Mouse (Mus musculus) neural tube, embryonic 10.5 days (tissue): ENCODE results near the gene Rfx8.

Source experiments
- DNase-seq: peaks from one replicate; pipeline ENCODE4 v3.0.0-alpha.2; 2017; ENCODE audit warnings: low spot score; ENCODE audit errors: extremely low spot score

Gene Rfx8

DNA sequence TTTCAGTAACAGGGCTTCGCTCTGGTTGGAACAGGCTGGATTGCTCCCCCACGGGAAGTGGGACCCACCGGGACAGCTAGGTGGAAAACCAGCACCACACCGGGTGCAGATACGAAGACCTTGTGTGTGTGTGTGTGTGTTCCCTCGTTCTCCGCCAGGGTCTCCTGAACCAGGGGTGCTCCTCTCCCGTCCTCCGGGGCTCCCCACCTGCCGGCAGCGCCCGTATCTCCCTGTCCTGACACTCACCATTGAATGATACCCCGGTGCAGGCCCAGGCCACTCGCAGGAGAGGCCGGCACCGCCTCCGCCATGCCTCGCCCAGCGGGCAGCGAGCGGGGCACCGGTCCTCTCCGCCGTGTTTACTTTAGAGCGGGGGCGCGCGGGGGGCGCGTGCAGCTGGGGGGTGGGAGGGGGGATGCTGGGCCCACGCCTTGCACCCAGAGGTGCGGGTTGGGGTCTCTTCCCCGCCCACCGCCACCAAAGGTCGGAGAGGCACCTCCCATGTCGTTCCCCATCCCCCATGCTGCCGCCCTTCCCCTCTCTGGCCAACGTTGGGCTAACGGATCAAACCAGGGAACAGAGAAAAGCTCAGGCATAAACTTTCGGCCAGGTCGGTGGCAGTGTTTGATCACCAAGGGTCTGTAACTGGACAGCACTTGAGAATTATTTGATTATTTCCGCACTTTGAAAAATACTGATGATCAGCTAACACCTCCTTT, at the start of gene Rfx8:
Gene Rfx8 (minus strand): TSS at position 366 of the 719 bp plus-strand sequence.
- peak; percentile 70 for DNase-seq

DNA sequence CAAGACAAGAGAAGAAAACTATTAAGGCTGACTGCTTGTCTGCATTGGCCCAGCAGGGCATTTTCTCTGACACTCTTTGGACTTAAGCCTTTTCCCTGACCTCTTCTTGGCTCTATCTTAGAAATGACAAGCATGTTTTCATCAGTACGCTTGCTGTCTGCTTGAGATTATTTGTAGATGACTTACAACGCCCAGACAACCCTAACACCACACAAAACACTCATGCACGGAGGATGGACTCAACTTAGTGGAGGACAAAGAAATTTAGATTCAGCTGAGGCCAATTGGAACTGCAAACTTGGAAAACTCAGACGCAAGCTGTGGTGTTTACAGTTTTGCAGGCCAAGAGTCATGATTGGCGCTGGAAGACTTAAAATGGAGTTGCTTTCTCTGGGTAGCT, 49.6 kb upstream of the Rfx8 start:
- no peak for DNase-seq

DNA sequence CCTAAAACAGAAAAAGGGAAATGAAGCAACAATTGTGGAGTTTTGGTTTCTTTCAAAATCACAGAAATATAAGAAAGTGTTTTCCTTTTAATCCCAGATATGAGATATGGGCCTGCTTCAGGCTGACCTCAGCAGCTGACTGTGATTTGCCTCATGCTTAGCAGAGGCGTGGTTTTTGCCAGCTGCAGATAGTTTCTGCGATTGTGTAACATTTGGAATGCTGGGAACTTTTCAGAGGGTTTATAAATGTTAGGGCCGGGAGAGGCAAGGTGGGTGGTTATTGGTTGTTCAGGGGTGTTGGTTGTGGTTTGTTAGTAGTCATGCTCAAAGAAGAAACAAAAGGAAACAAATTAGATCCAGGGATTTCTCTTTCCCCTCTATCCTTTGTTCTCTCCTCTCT, 47.2 kb upstream of the Rfx8 start:
- no peak for DNase-seq

DNA sequence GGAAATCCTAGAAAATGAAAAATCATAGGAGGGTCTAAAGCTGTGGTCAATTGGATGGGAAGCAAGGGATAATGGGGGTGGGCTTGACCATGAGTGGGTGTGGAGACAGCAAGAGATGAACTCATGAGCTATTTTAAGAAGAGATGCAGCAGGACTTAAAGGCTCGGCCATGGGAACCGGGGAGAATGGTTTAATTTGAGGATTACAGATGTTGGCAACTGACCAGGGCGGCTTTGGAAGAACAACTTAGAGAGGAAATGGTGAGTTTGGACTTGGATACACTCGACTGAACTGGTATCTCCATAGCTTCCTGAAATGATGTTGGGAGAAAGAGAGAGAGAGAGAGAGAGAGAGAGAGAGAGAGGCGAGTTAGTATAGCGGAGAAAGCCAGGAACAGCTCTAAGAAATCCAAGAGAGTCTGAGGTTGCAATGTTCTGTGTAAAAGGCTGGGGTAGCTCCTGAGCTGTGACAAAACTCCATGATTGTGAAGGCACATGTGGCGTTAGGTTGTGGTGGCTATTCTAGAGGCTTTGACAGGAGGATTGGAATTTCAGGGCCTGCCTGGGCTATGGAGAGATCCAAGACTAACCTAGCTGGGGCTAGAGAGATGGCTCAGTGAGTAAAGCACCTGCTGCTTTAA, 45.2 kb upstream of the Rfx8 start:
- no peak for DNase-seq

DNA sequence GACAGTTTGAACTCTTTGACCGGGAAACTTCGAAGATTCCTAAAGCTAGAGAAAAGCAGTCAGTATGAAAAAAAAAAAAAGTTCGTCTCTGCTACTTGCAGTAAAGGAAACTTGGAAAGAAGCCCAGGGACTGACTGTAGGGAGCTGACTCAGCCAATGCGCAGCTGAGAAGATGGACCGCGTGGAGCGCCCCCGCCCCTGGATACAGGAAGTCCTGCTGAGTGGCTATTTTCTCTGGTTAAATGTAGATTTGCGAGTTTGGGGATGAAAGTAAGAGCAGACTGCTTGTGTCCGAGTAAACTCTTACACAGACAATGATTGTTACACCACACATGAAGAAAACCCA, 41.2 kb upstream of the Rfx8 start:
- peak; percentile 47 for DNase-seq

DNA sequence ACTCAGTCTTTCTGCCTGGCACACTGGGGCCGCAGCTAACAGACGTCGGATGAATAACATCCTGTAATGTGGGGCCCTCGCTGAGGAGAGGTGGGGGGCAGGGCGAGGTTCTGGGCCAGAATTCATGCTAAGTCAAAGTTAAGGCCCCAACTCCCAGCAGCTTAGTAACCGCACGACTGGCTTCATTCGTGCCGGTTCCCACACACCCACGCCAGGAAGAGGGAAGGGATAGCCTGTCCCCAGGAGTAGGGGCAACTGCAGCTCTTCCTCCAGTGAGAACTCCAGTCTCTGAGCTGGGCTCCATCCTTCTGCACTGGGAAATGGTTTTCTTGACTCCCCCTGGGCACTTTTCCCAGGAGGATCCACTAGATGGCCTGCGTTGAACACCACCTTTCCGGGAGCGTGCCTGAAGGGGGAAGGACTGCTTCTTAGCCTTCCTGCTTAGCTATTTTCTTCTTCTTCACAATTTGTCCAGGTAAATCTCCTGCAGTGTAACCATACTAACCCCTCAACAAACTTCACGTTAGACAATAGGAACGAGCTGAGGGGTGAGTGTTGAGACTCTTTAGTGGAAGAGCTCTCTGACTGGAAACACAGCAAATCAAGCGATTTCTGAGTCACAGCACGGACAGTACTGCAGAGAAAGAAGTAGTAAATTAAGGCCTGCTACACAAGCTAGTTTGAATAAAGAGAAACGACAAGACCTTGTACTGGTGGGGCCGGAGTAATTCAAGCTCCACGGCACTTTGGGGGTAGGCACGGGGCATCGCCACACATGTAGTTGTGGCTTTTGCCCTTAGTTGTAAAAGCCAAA, 40.6 kb upstream of the Rfx8 start:
- peak; percentile 61 for DNase-seq

DNA sequence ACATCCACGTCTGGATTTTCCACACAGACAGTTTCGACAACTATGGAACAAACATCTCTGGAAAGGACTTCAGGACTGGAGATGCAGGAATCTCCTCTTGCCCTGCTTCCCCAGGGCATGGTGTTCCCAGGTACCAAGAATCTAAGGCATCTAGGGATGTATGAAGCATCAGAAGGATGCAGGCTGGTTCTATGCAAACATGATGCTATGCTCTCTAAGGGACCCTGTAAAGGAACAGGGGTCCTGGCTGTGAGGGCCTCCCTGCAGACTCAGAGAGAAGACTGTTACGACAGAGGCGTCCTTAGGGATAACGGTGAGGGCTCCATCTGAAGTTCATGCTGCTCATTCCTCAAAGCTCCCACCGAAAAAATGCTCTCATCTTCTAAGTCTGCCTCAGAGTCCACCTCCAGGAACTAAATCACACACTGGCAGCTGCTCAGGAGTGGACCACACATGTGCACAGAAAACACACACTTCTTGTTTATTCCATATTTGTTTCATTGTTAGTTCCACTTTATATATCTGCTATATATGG, 39.5 kb upstream of the Rfx8 start:
- no peak for DNase-seq

DNA sequence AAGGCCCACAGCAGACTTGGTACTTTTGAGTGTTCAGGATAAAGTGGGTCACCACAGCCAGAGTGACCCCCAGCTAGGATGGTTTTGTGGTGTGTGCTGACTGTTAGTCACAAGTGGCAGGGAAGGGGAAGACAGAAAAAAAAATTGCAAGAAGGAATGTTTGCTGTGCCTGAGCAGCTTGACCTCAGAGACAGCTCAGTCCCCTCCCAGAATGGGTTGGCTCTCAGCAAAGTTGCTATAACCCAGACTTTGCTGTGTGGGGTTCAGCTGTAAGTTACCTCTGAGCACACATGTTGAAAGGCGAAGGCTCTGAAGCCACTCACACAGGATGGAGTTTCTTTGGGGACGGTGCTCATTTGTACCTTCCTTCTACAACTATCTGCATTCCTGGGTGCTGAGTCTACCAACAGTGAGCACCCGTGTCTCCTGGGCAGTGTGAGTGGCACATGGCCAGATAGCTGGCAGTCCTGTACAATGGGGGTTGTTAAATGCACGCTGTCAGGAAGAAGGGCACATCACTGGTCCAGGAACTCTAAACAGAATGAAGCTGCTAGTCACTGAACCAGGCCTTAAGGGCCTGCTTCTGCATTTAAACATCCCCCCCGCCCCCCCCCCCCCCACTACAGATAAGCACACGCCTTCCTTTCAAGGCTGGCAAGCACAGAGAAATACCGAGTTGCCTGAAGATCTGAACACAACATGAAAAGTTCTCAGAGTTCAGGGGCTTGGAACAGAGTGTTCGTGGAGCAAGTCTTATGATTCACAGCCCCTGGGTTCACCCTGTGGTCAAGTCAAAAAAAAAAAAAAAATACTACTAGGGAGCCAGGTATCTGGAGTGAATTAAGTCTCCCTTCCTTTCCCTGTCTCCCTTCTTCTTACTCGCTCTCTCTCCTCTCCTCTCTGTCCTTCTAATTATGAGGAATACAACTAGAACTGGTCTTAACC, 38.7 kb upstream of the Rfx8 start:
- no peak for DNase-seq

DNA sequence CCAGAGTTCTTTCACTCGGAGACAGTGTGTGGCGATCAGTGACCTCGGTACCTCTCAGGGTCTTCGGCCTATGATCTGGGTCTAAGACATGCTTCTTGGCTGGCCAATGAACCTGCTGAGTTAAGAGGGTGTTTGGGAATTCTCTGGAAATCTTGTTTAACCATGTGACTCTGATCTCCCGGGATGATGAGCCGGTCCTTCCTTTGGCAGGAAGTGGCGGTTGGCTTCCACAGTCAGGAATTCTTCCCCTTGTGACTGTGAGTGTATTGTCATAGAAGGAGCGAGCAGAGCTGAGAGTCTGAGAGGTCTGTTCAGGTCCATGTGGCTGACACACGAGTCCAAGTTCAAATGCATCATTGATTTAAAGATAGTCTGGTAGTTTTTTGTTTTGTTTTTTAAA, 37.4 kb upstream of the Rfx8 start:
- no peak for DNase-seq

DNA sequence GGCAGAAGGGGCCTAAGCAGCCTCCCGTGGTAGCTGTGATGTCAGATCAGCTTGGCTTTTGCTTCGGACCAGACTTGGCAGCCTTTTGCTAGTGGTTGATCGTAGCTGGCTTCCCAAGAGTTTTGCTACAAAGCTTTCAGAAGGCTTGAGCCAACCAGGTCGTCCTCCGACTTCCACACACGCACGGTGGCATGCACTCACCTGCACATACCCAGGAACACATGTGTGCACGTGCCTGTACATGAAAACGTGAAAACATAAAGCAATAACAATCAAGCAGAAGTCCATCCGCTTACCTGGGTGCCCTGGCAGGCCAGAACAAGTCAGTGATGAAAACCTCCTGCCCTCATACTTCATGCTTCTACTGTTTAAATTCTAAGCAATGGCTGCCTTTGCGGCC, 36.2 kb upstream of the Rfx8 start:
- no peak for DNase-seq

DNA sequence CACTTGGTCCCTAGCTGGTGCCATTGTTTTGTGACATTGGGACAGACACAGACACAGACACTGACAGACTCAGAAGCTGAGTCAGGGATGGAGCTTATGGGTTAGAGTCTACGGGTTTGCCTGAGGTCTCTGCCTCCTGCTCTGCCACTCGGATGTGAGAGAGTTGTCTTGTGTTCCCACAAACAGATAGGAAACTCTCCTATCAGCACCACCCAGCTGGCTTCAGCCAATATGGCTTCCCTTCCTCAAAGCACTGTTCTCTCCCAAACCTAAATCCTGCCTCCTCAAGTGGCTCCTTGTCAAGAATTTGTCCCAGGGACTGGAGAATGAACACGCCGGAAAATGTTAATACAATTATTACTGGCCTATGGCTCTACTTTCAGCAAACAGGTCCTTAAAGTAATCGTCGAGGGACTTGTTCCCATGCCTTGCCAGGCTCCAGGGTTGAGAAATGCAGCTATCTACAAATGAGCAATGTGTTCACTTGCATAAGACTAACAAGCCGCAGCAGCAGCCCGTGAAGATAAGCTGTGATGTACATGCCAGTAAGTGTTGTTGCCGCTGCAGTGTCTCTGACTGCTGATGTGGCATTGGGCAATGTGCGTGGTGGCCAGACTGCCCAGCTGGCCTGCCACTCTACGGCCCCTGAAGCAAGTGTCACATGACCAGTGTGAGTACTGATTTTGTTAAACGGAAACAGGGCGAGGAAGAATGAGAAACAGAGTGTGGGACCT, 33.6 kb upstream of the Rfx8 start:
- DNase-seq, result no peak

DNA sequence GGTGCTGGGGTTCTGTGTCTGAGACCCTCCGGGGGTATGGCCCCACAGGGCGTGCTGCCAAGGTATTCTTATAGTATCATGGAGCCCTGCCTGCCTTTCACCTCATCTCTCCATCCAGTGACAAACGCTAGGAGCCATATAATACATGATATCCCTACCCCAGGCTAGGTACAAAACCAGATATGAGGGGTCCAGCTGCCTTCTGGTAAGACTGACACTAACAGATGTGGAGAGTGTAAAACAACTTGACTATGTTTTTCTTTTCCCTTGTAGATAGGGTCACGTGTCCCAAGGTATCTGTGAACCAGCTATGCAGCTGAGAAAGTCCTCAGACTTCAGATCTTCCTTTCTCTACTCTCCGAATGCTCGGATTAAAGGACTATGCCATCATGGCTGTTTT, 30.7 kb upstream of the Rfx8 start:
- DNase-seq, result no peak

DNA sequence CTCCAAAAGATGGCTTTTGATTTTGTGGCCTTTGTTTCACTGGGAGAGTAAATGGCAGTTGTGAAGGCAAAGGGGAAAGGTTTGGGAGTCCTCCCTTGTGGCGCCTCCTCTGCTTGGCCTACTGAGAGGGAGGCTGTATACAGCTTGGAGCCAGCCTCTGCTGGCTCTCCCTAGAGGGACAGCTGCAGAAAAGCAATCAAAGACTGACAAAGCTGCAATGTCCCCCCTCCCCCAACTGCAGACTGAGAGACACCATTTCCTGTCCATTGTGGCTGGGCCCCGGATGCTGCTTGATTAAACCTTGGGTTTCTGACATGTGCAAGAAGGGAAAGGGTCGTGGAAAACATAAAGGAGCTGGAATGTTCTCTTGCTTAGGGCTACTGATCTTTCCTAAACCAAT, 28.9 kb upstream of the Rfx8 start:
- no peak for DNase-seq

DNA sequence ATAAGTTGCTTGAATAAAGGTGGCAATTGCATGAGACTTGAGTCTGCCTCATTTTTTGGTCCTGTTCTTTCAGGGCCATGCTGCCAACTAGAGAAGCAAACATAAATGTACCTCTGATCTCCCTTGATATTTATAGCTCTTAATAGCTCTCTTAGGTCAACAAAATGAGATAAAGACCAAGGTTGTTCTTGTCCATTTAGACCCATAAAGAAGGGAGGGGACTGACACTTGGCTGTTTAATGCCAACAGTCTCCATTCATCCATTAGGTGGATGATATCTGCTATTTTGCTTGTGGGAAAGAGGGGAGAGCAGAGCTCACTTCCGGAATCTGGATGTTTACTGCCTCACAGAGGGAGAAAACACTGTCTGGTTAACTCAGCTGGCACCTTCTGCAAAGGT, 28.4 kb upstream of the Rfx8 start:
- DNase-seq, result no peak

DNA sequence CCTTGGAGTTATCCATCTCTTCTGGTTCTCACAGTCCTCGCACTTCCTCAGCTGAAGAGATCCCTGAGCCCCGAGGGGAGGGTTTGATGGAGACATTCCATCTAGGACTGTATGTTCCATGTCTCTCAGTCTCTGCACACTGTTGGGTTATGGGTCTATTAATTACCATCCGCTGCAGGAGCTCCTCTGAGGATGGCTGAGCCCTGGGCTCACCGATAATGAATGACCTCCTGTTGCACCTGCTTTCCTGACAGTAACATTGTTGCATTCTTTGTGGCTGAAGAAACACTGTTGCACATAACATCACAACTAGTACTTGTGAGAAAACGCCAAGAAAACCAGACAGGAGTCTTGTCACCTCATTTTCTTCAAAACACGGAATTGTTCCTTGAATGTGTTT, 27.9 kb upstream of the Rfx8 start:
- no peak for DNase-seq

DNA sequence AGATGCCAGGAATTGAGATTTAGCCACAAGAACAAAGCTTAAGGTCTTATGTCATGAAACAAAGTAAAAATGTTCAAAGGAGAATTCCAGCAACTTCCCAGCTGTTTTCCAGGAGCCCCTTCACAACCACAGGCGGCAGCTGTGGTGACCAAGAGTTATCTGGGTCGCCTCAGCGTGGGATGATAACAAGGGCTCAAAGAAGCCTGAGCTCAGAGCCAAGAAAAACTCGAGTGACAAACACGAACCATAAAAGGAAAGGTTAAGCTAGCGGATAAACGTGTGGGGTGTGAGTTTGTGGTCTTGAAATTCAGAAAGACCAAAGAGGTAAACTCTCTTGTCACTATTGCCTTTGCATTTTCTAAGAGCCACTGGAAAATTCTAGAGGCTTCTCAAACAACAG, 25.7 kb upstream of the Rfx8 start:
- no peak for DNase-seq

DNA sequence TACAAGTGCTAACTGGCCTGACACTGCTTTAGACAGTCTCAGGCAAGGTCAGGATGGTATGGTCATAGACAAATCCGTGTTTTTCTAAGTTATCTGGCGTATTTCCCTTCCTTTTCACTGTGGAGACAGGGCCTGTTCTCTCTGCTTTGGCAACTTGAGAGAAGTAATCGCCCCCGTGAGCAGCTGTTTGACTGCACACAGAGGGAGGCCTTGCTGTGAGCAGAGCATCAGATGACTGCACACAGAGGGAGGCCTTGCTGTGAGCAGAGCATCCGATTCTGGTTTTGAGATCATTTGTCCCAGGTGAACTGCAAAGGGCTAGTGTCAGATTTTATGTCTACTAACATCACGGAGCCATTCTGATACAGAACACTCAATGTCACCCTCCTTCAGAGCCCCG, 20.2 kb upstream of the Rfx8 start:
- DNase-seq, result no peak

DNA sequence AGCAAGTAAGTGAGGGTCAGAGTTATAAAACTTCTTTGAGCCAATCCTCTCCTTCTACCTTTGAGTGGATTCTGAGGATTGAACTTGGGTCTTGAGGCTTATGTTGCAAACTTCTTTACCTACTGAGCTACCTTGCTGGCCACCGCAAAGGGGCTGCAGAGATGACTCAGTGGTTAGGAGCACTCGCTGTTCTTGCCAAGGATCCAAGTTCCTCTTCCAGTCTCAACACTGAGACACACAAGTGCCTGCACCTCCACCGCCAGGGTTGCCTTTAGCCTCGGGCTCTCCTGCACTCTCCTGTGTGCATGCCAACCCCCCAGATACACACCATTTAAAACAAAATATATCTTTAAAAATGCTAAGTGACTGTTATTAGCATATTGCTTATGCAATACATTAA, 19.2 kb upstream of the Rfx8 start:
- no peak for DNase-seq

DNA sequence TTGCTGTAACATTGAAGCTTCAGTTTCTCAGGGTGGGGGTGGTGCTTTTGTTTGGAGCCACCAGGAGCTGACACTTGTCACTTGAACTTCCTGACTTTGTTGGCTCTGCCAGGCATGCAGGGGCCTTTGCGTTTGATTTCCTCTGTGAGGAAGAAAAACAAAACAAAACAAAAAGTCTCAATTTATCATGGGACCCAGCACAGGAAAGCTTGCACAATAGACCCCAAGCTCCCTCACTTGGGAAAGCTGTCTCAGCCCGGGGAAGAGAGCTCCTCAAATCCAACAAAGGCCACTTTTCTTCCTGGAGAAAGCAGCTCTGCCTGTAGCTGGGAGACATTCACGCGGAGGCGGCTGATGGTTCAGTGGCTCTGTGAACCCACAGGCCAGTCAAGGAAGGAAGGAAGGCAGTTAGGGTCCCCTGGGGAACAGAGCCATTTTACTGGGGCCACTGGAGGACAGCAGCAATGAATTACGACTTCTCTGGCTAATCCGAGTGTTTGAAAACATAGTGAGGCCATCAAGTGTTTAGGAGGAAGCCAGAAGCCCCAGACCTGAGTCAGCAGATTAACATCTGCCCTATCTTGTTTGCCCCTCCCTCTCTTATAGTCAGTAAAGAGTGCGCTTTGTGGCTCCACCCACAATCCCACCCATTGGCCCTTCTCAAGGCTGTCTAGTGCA, 15.3 kb upstream of the Rfx8 start:
- DNase-seq, result peak; percentile 60

DNA sequence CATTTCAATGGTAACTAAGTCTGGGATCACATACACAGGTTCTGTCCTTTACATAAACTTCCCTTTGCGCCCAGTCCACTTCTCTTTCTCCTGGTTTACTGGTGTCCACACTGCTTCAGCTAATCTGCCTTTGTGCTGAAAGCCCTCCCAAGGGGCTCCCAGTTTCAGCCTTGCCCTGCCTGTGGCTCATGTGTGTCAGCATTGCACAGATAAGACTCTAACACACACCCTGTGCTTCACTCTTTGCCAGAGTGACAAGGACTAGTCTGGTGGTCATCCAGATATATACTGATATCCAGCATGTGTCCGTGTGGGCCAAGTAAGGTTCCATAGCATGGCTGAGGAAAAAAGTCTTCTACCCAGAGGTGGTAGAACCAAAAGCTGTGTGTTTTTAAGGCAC, 14.7 kb upstream of the Rfx8 start:
- no peak for DNase-seq
